Mouse (Mus musculus) cerebellum, adult 9-11 months (tissue): Measurements from ENCODE around the gene Gm42688.
A peak's percentile ranks its signal among the peaks of the same experiment; 100 is the strongest.

Source experiments
- DNase-seq: peaks from one replicate; pipeline ENCODE4 v3.0.0; 2022

Gene Gm42688

DNA sequence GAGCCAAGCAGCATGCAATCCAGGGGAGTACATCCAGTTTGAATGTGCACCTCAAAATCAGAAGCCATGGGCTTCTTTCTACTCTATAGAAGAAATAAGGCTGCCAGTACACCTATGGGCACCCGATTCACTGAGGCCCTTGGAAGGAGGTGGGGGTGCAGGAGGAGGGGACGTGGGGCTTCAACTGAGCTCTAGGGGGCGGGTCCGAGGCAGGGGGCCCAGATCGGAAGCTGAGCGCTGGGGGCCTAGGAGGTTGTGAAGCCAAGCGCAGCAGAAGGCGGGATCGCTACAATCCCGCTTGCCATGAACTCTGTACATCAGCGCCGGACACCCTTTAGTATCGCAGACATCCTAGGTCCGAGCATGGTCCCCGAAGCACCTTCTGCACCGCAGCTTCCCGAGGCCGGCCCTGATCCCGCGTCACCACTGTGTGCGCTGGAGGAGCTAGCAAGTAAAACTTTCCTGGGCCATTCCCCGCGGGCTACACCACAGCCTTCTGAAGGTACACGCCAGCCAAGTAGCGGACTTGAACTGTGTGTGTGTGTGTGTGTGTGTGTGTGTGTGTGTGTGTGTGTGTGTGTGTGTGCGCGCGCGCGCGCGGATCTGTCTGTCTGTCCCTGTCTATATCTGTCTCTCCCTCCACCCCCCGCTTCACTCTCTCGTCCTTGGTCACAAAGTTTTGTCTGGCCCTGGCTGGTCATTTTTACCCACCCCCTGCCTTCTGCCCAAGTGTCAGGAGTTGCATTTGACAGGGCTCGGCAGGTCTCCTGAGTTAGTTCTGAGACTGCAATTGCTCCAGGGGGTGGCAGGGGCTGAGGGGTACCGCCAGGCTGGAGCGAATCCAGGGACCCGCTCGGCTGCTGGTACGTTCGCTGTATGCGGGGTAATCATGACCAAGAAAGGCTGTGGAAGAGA is 15.0 kb upstream of the Gm42688 start, which contains the start of gene Lbx2:
Lbx2 (plus strand) TSS at position 247 of the 915 bp plus-strand sequence.
- no peak for DNase-seq

DNA sequence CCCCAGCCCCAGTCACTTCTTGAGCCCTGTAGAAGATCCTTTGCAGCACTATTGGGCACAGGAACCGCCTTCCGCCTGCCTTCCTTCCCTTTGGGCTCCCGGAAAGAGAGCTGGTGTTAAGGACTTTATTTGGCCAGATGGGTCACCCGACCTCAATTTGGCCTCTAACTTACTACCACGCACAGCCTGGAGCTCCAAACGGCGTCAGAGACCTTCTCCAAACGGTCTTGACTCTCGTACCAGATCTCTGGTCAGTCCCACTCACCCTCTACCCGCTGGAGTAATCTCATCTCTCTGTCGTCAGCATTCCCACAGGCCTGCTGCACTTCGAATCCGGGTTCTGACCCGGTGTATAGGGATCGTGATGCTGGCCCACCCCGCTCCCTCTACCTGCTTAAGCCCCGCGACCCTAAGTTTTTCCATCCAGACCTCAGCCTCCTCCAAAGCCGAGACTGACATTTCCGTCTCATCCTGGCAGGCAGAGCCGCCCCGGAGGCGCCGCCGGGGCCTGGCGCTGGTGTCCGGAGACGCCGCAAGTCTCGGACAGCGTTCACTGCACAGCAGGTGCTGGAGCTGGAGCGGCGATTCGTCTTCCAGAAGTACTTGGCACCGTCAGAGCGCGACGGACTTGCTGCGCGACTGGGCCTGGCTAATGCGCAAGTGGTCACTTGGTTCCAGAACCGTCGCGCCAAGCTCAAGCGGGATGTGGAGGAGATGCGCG is 14.1 kb upstream of the Gm42688 start:
- no peak for DNase-seq

DNA sequence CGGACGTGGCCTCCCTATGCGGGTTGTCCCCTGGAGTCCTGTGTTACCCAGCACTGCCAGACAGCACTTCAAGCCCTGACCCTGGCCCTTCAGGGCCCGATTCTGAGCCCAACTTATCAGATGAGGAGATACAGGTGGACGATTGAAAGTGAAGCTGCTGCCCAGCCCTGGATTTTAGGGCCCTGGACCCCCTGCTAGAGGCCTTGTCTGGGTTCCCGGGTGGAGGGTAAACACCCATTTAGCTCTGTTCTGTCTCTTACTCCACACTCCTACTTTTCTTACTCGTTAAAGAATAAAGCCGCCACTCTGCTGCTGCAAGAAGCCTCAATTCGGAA is 13.5 kb upstream of the Gm42688 start:
- DNase-seq: no peak

DNA sequence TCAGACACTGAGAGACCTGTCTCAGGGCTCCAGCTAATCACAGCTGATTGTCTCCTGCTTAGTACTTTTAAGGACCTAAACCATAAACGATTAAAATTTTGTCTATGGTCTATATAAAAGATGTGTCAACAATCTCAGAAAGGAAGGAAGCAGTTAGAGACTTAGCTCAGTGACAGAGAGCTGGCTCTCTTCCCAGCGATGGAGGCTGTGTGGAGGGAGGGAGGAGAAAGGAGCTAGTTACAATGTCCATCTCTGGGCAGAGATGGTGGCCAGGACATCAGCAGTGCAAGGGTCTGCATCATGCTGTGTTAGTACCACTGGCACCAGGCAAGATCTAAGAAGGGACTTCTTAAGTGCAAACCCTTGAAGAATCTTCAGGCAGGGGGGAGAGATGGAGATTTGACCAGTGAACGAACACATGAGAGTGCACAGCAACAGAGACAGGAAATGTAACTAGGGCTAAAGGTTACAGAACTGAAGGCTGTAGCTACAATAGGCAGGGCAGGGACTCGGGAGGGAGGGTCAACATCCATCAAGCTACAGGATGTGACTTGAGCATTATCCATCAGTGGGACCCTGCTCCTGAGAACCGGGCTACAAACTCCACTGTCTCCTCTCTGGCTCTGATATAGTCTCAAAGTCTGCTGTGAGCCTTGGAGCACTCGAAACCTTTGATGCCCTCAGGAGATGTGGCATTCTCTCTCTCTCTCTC is 8.8 kb upstream of the Gm42688 start:
- DNase-seq: no peak

DNA sequence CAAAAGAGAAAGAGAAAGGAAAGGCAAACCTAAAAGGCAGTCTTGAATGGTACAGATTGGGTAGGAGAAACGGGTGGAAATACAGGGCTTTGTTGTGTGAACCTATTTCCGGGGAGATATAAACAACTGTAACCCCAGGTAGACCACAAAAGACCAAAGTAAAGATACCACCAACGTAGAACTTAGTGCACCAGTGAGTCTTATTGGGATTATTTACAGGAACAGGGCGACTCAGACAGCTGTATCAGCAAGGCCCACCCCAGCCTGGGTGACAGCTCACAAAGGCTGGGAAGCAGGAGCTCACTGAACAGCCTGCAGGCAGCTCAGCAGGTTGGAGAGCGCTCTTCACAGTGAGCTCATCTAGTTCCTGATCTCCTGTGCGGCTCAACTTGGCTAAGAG is 5.4 kb upstream of the Gm42688 start:
- DNase-seq: no peak

DNA sequence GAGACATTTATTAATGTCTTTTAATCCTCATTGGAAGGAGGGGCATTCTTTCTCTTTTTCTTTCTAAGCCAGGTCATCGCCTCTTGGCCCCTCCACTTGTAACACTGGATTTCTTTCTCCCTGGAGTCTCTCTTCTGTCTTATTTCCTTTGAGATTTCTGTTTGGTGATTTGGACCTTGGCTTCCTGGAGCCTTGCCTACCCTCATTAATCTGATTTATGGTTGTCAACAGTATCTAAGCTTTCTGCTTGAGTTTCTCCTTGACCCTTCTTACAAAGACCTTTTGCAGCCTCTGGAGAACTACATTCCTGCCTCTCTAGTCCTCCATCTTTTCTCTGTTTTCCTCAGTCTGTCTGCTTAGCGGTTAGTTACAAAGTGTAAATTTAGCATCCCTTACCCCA is 3.0 kb upstream of the Gm42688 start:
- DNase-seq: no peak

DNA sequence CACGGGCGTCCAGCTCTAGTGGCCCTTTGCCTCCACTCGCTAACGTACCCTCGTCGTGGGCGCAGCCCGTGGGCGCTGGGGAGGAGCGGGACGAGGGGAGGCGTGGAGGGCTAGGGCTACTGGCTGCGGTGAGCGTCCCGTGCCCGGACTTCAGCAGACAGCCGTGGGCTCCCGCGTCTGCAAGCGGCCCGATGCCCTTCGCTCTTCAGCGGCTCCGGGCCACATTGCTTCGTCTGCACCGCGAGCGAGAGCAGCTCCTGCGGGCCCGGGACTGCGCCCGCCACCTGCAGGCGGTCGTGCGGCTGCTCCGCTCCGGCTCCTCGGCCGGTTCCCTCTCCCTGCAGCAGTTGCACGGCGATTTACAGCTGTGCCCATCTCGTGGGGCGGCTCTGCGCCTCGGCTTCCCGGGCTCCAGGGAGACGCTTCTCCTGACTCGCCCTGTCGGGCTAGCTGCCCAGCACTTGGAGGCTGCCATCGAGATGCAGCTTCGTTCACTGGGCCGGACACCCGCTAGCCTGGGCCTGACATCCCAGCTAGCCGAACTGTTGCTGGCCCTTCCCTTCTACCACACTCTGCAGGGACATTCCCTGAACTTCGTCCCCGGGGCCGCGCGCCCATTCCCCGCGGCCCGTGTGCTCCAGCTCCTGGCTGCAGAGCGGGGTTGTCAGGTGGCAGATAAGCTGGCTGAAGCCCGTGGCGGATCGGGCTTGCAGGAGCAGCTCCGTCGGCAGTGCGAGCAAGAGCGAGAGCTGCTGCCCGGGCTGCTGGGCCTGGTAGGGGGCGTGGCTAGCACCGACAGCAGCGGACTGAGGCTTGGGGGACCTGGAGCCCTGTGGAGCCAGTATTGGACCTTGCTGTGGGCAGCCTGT is 505 bp downstream of the Gm42688 start:
- DNase-seq: peak; percentile 69

DNA sequence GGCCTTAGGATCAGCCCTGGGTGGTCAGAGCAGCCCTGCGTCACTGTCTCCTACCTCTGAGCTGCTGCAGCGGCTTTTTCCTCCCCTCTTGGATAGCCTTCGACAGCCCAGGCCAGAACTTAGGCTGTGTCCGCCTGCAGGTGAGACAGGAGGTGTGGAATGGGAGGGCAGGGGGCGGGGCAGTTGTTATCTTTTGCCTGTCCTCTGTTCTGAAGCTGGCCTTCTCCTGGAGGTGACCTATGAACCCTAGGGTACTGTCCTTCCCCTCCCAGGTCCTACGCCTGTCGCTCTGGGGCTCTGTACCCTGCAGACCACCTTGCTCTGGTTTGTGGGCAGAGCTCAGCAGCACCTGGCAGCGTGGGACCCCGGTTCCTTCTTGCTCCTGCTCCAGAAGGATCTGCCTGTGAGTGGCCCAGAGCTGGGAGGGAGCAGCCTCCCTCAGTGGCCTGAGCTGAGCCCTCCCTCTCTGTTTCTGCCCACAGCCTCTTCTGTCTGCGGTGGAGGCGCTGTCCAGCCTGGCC is 1.8 kb downstream of the Gm42688 start:
- DNase-seq: peak; percentile 50

DNA sequence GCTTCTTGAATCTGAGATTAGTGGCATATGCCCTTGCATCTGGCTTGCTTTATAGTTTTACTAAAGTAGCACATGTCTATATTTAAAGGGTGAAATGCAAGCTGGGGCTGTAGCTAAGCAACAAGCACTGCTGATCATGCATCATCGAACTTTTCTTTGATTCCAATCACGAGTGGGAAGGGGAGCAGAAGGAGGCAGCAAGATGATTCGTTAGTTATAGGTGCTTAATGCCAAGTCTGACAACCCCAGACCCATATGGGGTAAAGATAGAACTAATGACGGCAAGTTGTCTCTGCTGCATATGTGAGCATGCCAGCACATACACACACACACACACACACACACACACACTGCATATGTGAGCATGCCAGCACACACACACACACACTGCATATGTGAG is 2.7 kb downstream of the Gm42688 start:
- DNase-seq: no peak

DNA sequence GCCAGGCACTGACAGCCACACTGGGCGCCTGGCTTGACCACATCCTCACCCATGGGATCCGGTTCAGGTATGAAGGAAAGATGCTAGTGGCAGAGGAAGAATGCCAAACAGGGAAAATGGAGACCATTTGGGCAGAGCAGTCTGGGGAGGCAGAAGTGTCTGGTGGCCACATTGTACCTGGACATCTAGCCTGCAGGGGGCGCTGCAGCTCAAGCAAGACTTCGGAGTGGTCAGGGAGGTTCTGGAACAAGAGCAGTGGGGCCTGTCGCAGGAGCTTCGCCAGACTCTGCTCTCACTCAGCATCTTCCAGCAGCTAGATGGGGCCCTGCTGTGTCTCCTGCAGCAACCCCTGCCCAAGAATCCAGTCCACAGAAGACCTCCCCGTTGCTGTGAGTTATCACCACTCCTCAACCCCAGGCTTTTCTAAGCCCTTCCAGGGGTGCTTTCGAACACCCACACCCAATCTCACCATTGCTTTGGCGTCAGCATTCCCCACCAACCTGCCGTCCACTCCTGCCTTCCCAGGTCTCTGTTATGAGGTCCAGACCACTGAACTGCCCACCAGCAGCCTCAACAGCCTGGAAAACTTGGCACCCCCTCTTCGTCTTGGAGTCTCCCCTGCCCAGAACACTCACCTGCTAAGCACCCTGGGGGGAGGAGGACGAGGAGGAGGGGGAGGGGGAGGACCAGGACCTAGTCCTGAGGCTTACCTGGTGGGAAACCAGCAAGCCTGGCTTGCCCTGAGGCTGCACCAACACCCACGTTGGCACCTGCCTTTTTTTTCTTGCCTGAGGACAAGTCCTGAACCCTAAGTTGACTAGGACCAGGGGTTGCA is 6.4 kb downstream of the Gm42688 start:
- peak; percentile 79 for DNase-seq

DNA sequence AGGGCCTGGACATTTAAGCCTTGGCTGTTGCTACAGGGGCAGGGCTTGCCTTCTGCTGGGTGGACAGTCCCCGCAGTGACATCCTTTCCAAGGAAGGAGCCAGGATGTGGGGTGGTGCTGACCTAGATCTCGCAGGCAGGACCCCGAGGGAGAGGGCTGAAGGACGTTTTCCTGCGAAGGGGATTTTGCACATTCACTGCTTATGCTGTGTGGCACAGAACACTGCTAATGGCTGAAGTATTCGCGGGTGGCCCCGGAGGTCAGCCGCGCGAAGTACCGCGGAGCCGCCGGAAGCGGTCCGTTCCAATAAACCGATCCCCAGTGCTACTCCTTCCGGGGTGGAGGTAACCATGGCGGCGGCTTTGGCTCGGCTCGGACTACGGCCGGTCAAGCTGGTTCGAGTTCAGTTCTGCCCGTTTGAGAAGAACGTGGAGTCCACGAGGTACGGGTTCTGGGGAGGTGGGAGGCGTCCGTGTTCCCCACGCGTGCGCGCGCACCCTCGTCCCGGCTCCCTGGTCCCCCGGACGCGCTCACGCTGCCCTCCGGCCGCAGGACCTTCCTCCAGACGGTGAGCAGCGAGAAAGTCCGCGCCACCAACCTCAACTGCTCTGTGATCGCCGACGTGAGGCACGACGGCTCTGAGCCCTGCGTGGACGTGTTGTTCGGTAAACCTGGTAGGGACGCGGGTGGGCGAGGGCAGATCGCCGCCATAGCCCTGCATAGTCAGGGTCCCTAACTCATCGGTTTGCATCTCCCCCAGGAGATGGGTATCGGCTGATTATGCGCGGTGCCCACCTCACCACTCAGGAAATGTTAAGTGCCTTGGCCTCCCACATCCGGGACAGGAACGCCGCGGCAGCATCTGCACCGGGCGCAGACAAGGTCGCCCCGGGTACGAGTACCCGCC is 7.6 kb downstream of the Gm42688 start, which contains the start of gene Mrpl53:
Mrpl53 (plus strand) TSS at position 279 of the 907 bp plus-strand sequence.
- peak; percentile 85 for DNase-seq

DNA sequence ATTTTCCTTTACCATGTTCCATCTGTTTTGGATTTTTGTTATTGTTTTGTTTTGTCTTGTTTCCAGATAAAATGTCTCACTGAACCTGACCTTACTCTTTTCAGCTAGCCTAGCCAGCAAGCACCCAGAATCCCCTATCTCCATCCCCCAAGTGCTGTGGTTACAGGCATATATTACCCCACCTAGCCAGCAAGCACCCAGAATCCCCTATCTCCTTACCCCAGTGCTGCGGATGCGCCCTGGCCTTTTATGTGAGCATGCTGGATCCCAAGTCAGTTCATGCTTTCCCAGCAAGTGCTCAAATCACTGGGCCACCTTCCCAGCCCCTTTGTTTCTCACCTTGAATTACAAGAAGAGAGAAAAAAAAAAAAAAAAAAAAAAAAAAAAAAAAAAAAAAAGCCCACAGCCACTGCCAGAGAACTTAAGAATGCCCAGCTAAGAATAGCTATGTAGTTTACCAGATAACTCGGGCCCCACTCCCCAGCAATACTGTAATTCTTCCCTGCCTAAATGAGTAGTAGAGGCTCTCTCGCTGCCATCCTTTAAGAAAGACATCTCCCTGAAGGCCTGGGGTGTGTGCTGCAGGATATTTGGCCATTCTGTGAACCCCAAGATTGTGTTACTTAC is 10.2 kb downstream of the Gm42688 start:
- DNase-seq: peak; percentile 14

DNA sequence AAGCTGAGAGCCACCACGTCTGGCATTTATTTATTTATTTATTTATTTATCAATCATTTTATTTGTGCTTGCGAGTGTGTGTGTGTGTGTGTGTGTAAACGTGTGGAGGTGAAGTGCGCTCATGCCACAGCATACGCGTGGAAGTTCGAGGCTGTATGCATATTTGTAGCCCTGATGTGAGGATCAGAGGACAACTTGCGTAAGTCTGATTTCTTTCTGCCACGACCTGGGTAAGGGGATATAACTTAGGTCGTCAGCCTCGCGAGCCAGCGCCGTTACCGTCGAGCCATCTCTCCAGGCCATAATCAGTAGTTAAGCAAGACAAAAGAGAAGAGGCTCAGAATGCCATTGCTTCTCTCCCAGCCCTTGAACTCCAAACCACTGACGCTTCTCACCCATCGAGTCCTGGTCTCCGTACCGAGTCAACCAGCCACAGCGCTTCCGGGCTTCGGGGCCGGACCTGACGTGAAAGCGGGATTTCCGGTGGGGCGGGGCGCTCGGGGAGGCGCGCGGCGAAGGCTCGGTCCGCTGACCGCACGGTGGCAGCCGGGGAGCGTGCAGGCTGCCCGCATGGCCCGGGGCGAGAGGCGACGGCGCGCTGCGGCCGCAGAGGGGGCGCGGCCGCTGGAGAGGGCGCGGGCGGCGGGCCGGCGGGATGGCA is 13.7 kb downstream of the Gm42688 start, which contains the start of gene Mogs:
Mogs (plus strand) TSS at position 486 of the 661 bp plus-strand sequence.
- peak; percentile 91 for DNase-seq

DNA sequence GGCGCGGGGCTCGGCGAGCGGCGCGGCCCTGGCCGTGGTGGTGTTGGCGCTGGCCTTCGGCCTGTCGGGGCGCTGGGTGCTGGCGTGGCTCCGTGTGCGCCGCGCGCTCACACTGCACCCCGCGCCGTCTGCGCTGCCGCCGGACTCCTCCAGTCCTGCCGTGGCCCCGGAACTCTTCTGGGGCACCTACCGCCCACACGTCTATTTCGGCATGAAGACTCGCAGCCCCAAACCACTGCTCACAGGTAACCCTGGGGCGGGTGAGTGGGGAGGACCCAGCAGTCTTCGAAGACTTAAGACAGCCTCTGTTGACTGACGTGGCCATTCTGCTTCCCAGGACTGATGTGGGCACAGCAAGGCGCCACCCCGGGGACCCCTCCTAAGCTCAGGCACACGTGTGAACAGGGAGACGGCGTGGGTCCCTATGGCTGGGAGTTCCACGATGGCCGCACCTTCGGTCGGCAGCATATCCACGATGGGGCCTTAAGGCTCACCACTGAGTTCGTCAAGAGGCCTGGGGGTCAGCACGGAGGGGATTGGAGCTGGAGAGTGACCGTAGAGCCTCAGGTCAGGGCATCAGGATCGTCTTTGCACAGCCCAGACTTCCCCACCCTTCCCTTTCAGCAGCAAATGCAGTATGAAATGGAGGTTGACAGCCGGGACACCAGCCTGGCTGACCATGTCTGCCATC is 14.4 kb downstream of the Gm42688 start:
- peak; percentile 67 for DNase-seq

DNA sequence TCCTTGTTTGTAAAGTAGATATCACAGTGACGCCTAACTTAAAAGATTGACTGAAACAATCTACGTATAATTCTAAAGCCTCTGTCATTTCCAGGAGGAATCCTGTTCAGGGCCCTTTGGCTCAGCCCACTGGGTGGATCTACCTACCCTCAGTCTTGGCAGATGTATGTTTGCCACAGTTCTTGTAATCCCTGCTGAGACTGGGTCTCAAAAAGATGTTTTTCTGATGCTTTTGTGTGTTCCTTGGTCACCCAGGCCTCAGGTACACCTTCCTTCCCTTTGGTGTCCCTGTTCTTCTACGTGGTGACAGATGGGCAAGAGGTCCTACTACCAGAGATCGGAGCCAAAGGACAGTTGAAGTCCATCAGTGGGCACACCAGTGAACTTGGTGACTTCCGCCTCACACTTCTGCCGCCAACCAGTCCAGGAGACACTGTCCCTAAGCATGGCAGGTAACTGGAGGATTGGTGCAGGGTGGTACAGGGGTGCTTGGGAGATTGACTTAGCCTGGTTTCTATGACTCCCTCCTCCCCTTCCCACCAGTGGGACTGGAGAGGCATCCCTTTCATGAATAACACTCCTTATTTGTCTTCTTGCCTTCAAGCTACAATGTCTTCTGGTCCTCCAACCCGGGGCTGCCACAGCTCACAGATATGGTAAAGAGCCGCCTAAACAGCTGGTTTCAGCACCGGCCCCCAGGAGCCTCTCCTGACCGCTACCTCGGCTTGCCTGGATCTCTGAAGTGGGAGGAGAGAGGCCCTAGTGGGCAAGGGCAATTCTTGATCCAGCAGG is 15.2 kb downstream of the Gm42688 start:
- DNase-seq: no peak

DNA sequence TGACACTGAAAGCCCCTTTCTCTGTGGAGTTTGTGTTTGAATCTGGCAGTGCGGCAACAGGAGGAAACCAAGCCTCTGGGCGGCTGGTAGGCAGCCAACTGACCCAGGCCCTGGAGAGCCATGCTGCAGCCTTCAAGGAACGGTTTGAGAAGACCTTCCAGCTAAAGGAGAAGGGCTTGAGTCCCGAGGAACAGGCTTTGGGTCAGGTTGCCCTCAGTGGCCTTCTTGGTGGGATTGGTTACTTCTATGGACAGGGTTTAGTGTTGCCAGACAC is 15.7 kb downstream of the Gm42688 start:
- DNase-seq: no peak

DNA sequence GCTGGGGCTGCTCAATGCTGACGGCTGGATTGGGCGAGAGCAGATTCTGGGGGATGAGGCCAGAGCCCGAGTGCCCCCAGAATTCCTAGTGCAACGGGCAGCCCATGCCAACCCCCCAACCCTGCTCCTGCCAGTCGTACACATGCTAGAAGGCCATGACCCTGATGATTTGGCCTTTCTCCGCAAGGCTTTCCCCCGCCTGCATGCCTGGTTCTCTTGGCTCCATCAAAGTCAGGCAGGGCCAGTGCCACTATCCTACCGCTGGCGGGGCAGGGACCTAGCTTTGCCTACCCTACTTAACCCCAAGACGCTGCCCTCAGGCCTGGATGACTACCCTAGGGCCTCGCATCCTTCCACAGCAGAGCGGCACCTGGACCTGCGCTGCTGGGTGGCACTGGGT is 16.2 kb downstream of the Gm42688 start:
- DNase-seq: no peak

DNA sequence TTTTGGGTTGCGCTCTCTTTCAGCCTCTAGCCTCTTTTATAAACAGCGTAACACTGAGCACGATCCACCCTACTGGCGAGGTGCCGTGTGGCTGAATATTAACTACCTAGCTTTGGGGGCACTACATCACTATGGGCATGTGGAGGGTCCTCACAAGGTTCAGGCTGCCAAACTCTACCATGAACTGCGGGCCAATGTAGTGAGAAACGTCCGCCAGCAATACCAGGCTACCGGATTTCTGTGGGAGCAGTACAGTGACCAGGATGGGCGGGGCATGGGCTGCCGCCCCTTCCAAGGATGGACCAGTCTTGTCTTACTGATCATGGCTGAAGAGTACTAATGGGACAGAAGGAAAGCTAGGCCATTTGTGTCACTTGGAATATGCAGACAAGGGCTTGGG is 17.0 kb downstream of the Gm42688 start:
- DNase-seq: no peak
